Mouse (Mus musculus): Measurements from ENCODE around the gene Lasp1. TPM values are rescaled to one million over a fixed set of nuclear protein-coding genes. Genes with fewer than 3 reads are reported as not detected.

Lasp1 gene
- polyA plus RNA-seq, 1 experiment from 2014 or later = 141 TPM

GRCm38 (mm10) chr11:97819923-97820322 is 21.1 kb downstream of the Lasp1 start:
- no peak overlapping the region for H3K9ac ChIP-seq (ENCODE audit: low read depth, low read length)
- no peak overlapping the region for H3K4me3 ChIP-seq (ENCODE audit: low read length)
- 78% methylated on average over 5 of the region's 5 CpGs for WGBS
- peaks cover 61% of the 10 kb centered on the region for H3K4me1 ChIP-seq (ENCODE audit: control insufficient read depth, insufficient read depth, low read length)
- no peaks in the 10 kb centered on the region for H3K27me3 ChIP-seq (replicated peaks; ENCODE audit: control insufficient read depth, insufficient read depth, low read length)
- H3K4me2 ChIP-seq (ENCODE audit: low read depth, low read length) = no peak overlapping the region
- no peak overlapping the region; the same call in 1 of the 2 replicates for H3K27ac ChIP-seq (ENCODE audit: low read length)
- H3K36me3 ChIP-seq (ENCODE audit: control insufficient read depth, insufficient read depth, low read length) = peaks cover 6% of the 10 kb centered on the region; the same call in 1 of the 2 replicates
- ATAC-seq = no peak
- H3K9me3 ChIP-seq (ENCODE audit: control insufficient read depth, low read length) = no peaks in the 10 kb centered on the region

- no peak overlapping the region for H3K4me3 ChIP-seq (ENCODE audit: low read length)
- no peak overlapping the region for H3K9ac ChIP-seq (ENCODE audit: low read depth, low read length)
- no peak overlapping the region for H3K4me2 ChIP-seq (ENCODE audit: low read depth, low read length)
- WGBS = 41% methylated on average over 4 of the region's 4 CpGs
- H3K9me3 ChIP-seq (ENCODE audit: control insufficient read depth, low read length) = no peaks in the 10 kb centered on the region
- H3K4me1 ChIP-seq (ENCODE audit: control insufficient read depth, insufficient read depth, low read length) = peaks cover 62% of the 10 kb centered on the region
- peak overlapping the region; percentile 49; the same call in 1 of the 2 replicates for H3K27ac ChIP-seq (ENCODE audit: low read length)
- no peaks in the 10 kb centered on the region for H3K27me3 ChIP-seq (replicated peaks; ENCODE audit: control insufficient read depth, insufficient read depth, low read length)
- peaks cover 11% of the 10 kb centered on the region for H3K36me3 ChIP-seq (ENCODE audit: control insufficient read depth, insufficient read depth, low read length)
- ATAC-seq = peak; percentile 52
Observed at GRCm38 (mm10) chr11:97820840-97821239, 22.0 kb downstream of the Lasp1 start.

DNA sequence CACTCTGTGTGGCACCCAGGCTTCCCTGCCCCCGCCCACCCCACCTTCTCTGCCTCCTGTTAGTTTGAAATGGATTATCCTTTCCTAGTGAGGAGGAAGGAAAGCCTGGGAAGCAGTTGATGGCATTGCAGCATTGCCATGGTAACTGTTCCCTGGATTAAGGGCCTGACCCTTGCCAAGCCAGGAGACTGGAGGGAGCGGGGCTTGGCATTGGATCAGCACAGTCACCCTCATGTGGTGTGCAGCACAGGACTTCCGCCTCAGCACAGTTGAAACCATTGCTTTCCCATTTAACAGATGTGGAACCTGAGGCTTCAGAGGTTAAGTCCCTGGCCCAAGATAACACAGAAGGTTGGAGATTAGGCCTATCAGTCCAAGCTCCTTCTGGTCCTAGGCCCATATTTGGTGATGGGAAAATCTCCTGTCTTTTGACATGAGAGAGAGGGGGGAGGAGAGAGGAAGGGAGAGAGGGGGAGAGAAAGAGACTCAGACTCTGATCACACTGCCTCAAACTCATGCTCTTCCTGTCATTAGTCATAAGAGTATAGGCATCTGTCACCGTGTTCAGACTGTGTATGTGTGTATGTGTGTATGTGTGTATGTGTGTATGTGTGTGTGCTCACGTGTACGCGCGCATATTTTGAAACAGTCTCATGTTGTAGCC is 22.7 kb downstream of the Lasp1 start:
- no peaks in the 10 kb centered on the region for H3K27me3 ChIP-seq (replicated peaks; ENCODE audit: control insufficient read depth, insufficient read depth, low read length)
- no peak overlapping the region for H3K4me2 ChIP-seq (ENCODE audit: low read depth, low read length)
- H3K4me1 ChIP-seq (ENCODE audit: control insufficient read depth, insufficient read depth, low read length) = peaks cover 60% of the 10 kb centered on the region
- H3K9ac ChIP-seq (ENCODE audit: low read depth, low read length) = no peak overlapping the region
- ATAC-seq = no peak
- peaks cover 10% of the 10 kb centered on the region for H3K36me3 ChIP-seq (ENCODE audit: control insufficient read depth, insufficient read depth, low read length)
- H3K4me3 ChIP-seq (ENCODE audit: low read length) = no peak overlapping the region
- H3K27ac ChIP-seq (ENCODE audit: low read length) = peak overlapping the region; percentile 49; the same call in 1 of the 2 replicates
- no peaks in the 10 kb centered on the region for H3K9me3 ChIP-seq (ENCODE audit: control insufficient read depth, low read length)
- 93% methylated on average over 8 of the region's 8 CpGs for WGBS

GRCm38 (mm10) chr11:97822840-97823603 is 24.2 kb downstream of the Lasp1 start:
- Histone ChIP-seq H3K4me3 (ENCODE audit: low read length) (no peak overlapping the region), H3K9me3 (ENCODE audit: control insufficient read depth, low read length) (no peaks in the 10 kb centered on the region), H3K27me3 (replicated peaks; ENCODE audit: control insufficient read depth, insufficient read depth, low read length) (no peaks in the 10 kb centered on the region), H3K27ac (ENCODE audit: low read length) (no peak overlapping the region), H3K9ac (ENCODE audit: low read depth, low read length) (no peak overlapping the region), H3K36me3 (ENCODE audit: control insufficient read depth, insufficient read depth, low read length) (peaks cover 10% of the 10 kb centered on the region), H3K4me1 (ENCODE audit: control insufficient read depth, insufficient read depth, low read length) (peaks cover 51% of the 10 kb centered on the region), H3K4me2 (ENCODE audit: low read depth, low read length) (no peak overlapping the region)
- ATAC-seq = no peak
- WGBS = 80% methylated on average over 20 of the region's 20 CpGs

DNA sequence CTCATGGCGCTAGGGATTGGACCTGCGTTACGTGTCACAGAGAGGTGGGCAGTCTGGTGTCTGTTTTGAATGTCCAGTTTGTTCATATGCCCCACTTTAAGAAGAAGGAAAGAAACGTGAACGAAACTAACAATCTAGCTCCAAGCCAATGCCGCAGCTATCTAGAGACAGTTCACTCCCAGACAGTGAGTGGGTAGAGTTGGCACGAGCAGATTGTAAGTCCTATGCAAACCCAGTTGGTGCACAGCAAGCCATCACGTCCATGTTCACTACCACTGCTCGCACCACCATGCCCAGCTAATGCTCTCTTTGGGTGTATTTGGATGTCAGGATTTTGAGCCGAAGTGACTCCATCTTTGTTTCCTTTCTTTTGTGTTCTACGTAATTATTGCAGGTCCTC is 25.4 kb downstream of the Lasp1 start:
- Histone ChIP-seq H3K9me3 (ENCODE audit: control insufficient read depth, low read length) (no peaks in the 10 kb centered on the region), H3K4me2 (ENCODE audit: low read depth, low read length) (no peak overlapping the region), H3K27me3 (replicated peaks; ENCODE audit: control insufficient read depth, insufficient read depth, low read length) (no peaks in the 10 kb centered on the region), H3K4me1 (ENCODE audit: control insufficient read depth, insufficient read depth, low read length) (peaks cover 41% of the 10 kb centered on the region), H3K36me3 (ENCODE audit: control insufficient read depth, insufficient read depth, low read length) (peaks cover 13% of the 10 kb centered on the region), H3K9ac (ENCODE audit: low read depth, low read length) (no peak overlapping the region), H3K27ac (ENCODE audit: low read length) (no peak overlapping the region), H3K4me3 (ENCODE audit: low read length) (no peak overlapping the region)
- ATAC-seq = no peak
- WGBS = 96% methylated on average over 11 of the region's 11 CpGs

GRCm38 (mm10) chr11:97824895-97825294 is 26.1 kb downstream of the Lasp1 start:
- Histone ChIP-seq H3K9ac (ENCODE audit: low read depth, low read length) (no peak overlapping the region), H3K4me3 (ENCODE audit: low read length) (no peak overlapping the region), H3K27ac (ENCODE audit: low read length) (no peak overlapping the region), H3K4me2 (ENCODE audit: low read depth, low read length) (no peak overlapping the region), H3K27me3 (replicated peaks; ENCODE audit: control insufficient read depth, insufficient read depth, low read length) (no peaks in the 10 kb centered on the region), H3K36me3 (ENCODE audit: control insufficient read depth, insufficient read depth, low read length) (peaks cover 17% of the 10 kb centered on the region), H3K4me1 (ENCODE audit: control insufficient read depth, insufficient read depth, low read length) (peaks cover 36% of the 10 kb centered on the region), H3K9me3 (ENCODE audit: control insufficient read depth, low read length) (no peaks in the 10 kb centered on the region)
- no peak for ATAC-seq
- 67% methylated on average over 6 of the region's 6 CpGs for WGBS

DNA sequence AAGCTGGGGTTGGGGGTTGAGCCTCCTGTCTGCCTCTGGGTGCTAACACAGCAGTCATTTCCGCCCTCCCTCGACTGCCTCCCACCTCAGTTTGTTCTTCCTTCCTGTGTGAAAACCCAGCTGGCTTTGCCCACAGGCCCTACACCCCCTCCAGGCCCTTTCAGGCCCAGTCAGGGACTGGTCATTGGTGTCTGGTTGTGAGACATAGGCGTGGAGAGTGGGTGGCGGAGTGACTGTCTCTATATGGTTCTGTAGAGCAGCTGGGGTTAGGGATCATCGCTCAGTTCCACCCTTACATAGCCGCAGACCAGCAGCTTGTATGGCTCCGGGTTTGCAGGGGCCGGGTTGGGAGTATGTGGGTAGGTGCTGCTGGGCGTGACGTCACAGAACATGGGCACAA is 26.5 kb downstream of the Lasp1 start:
- 85% methylated on average over 10 of the region's 10 CpGs for WGBS
- no peak overlapping the region; the same call in 1 of the 2 replicates for H3K9ac ChIP-seq (ENCODE audit: low read depth, low read length)
- no peak for ATAC-seq
- no peaks in the 10 kb centered on the region for H3K27me3 ChIP-seq (replicated peaks; ENCODE audit: control insufficient read depth, insufficient read depth, low read length)
- no peaks in the 10 kb centered on the region for H3K9me3 ChIP-seq (ENCODE audit: control insufficient read depth, low read length)
- no peak overlapping the region for H3K4me3 ChIP-seq (ENCODE audit: low read length)
- no peak overlapping the region for H3K27ac ChIP-seq (ENCODE audit: low read length)
- peaks cover 33% of the 10 kb centered on the region for H3K4me1 ChIP-seq (ENCODE audit: control insufficient read depth, insufficient read depth, low read length)
- H3K4me2 ChIP-seq (ENCODE audit: low read depth, low read length) = no peak overlapping the region
- H3K36me3 ChIP-seq (ENCODE audit: control insufficient read depth, insufficient read depth, low read length) = peaks cover 17% of the 10 kb centered on the region

DNA sequence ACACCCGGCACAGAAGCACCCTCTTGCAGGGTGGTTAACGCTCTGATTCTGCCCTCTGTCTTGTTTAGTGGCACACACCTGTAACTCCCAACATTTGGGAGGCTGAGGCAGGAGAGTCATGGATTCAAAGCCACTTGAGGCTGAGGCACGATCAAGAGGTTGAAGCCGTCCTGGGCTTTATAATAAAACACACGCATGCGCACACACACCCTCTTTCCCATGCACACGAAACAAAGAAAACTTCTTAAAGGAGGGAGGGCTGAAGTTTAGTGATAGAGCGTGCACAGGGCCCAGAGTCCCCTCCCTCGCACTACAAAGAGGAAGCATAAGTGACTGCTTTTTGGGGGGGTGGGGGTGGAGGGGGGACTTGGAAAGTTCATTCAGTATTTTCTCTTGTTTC is 27.2 kb downstream of the Lasp1 start:
- ATAC-seq = no peak
- Histone ChIP-seq H3K4me3 (ENCODE audit: low read length) (no peak overlapping the region), H3K9me3 (ENCODE audit: control insufficient read depth, low read length) (no peaks in the 10 kb centered on the region), H3K27ac (ENCODE audit: low read length) (peak overlapping the region; percentile 64), H3K9ac (ENCODE audit: low read depth, low read length) (no peak overlapping the region), H3K4me1 (ENCODE audit: control insufficient read depth, insufficient read depth, low read length) (peaks cover 27% of the 10 kb centered on the region), H3K4me2 (ENCODE audit: low read depth, low read length) (no peak overlapping the region; the same call in 1 of the 2 replicates), H3K27me3 (replicated peaks; ENCODE audit: control insufficient read depth, insufficient read depth, low read length) (no peaks in the 10 kb centered on the region), H3K36me3 (ENCODE audit: control insufficient read depth, insufficient read depth, low read length) (peaks cover 17% of the 10 kb centered on the region)
- 70% methylated on average over 9 of the region's 9 CpGs for WGBS

DNA sequence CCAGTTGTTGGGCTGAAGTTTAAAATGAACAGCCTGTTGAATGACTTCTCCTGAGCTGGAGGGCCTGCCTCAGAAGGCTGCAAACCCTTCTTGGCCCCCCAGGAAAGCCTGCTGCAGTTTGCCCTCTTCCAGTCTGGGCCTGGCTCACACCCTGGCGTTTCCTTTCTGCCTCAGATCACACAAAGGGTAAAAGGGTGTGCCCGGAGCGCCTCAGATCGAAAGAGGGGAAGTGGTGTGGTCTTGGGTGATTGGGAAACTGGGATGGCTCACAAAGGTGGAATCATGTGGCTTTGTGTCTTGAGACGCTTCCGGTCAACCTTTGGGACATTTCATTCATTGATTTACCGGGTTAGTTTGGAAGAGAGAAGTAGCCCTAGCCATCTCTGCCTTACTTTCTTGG is 27.6 kb downstream of the Lasp1 start:
- H3K27me3 ChIP-seq (replicated peaks; ENCODE audit: control insufficient read depth, insufficient read depth, low read length) = no peaks in the 10 kb centered on the region
- no peak overlapping the region for H3K9ac ChIP-seq (ENCODE audit: low read depth, low read length)
- H3K4me3 ChIP-seq (ENCODE audit: low read length) = no peak overlapping the region
- H3K27ac ChIP-seq (ENCODE audit: low read length) = peak overlapping the region; percentile 64
- H3K36me3 ChIP-seq (ENCODE audit: control insufficient read depth, insufficient read depth, low read length) = peaks cover 17% of the 10 kb centered on the region
- no peaks in the 10 kb centered on the region for H3K9me3 ChIP-seq (ENCODE audit: control insufficient read depth, low read length)
- 55% methylated on average over 7 of the region's 7 CpGs for WGBS
- H3K4me1 ChIP-seq (ENCODE audit: control insufficient read depth, insufficient read depth, low read length) = peaks cover 24% of the 10 kb centered on the region
- H3K4me2 ChIP-seq (ENCODE audit: low read depth, low read length) = no peak overlapping the region; the same call in 1 of the 2 replicates
- ATAC-seq = peak; percentile 62
